Mouse (Mus musculus): ENCODE data around the gene AW822073.

AW822073 gene

DNA sequence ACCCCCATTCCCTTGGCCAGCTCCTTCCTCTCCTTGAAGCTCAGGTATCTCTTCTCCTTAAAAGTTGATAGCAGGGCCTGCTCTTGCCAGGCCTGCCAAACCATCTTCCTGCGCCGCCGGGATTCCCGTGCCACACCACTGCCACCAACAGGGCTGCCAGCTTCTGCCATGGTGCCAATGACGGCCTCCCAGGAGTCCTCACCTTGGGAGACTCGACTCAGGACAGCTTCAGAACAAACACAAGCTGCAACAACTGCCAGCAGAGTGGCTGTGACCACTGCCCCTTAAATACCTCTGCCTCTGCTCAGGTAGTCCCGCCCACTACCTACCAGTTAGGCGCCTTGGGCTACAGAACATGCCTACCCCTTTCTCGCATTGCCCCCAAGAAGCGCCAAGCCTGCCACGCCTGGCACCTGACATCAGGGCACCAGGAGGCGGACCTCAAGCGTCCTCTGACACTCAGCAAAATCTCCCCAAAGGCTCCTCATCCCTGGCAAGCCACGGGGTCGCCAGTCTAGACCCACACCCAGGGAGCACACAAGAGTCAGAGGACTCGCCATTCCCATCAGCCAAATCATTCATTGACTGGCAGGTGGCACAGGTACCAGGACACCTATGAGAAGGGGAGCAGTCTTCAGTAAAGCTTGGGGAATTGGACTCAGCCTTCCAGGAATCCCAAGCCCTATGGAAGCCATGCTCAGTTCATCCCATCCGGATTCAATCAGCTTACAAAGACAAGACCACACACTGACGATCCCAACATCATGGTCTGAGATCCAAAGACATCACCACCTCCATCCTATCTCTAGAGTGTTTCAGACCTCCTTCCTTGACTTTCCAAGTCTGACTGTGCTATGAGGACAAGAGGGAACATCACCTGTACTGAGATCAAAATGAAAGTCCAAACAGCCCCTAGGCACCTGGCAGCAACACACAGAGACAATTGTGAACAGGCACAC, at the start of gene AW822073:
Gene AW822073, minus strand, starts transcription at position 104 of the 959 bp plus-strand sequence.
- in situ Hi-C loops (cut with MboI, MseI) = loop anchor here (5.0 to 25.0 kb wide), 8 partner anchors 368 to 1613 kb away; no protein-coding TSS in a partner anchor

- in situ Hi-C loops (cut with MboI, MseI) = no loop called here
Measured at GRCm38 (mm10) chr10:58258466-58258865, 33.7 kb upstream of the AW822073 start.

GRCm38 (mm10) chr10:58255954-58256353, 31.2 kb upstream of the AW822073 start:
- in situ Hi-C loops (cut with MboI, MseI) = no loop called here

- in situ Hi-C loops (cut with MboI, MseI) = no loop called here
Measured at GRCm38 (mm10) chr10:58255213-58255892, 30.6 kb upstream of the AW822073 start, which contains the start of gene Gcc2. Gcc2 (plus strand) TSS chr10:58255497.

- in situ Hi-C loops (cut with MboI, MseI) = no loop called here
Measured at GRCm38 (mm10) chr10:58254635-58255175, 30.0 kb upstream of the AW822073 start.

DNA sequence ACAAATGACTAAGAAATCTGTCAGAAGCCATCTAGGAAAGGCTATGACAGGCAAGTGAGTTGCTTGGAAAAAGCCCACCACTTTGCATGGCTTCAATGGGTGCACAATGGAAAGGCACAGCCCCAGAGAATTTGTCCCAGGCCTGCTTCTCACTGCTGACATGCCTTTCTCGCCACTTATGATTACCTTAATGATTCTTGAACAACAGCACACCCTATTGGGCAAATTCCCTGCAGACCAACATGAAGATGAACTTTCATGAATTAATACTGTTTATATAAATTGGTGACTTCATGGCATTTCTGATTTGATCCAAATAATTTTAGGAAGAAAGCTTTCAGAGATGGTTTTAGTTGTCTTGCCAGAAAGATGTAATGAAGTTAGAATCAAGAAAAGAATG, 24.8 kb upstream of the AW822073 start:
- in situ Hi-C loops (cut with MboI, MseI) = loop anchor here (25.0 kb wide), 2 partner anchors 738 to 1637 kb away; no protein-coding TSS in a partner anchor

DNA sequence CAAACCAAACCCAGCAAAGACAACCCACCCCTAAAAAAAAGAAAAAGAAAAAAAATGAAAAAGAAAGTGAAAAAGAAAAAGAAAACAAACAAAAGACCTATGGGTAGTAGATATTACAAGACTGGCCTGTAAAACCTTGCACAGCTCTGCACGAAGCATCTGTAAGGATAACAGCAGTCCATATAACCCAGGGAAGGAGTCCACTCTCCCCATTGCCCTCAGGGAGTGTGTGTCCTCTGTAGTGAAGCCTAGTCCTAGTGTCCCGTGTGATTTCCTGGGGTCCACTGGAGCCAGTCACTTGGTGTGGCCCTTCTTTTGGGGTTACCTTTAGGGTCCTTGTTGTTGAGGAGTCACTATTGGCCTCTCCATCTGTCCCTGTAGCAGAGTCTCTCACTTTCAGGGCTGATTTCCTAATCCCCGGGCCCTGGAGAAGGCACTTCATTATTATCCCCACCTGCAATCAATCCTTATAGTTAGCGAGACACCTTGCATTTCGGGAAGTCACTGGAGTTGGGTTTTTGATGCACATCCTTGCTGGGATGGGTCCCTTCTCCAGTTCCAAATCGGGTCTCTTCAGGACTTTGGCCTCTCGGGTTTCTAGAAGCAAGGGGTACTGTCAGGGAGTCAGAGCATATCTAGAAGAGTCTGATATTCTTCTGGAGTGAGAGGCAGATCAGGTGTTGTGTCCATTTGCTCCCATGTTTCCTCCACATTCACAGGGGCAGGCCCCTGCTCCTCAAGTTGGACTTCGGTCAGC, 14.4 kb upstream of the AW822073 start:
- in situ Hi-C loops (cut with MboI, MseI) = loop anchor here (25.0 kb wide), 2 partner anchors 748 to 1627 kb away; no protein-coding TSS in a partner anchor

DNA sequence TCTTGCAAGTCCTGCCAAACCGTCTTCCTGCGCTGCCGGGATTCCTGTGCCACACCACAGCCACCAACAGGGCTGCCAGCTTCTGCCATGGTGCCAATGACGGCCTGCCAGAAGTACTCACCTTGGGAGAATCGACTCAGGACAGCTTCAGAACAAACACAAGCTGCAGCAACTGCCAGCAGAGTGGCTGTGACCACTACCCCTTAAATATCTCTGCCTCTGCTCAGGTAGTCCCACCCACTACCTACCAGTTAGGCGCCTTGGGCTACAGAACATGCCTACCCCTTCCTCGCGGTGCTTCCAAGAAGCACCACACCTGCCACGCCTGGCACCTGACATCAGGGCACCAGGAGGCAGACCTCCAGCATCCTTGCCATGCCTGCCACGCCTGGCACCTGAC, 11.9 kb upstream of the AW822073 start, which contains the start of gene Gm4981:
Gene Gm4981, minus strand, starts transcription at position 89 of the 400 bp plus-strand sequence.
- in situ Hi-C loops (cut with MboI, MseI) = loop anchor here (25.0 kb wide), 2 partner anchors 751 to 1624 kb away; no protein-coding TSS in a partner anchor

DNA sequence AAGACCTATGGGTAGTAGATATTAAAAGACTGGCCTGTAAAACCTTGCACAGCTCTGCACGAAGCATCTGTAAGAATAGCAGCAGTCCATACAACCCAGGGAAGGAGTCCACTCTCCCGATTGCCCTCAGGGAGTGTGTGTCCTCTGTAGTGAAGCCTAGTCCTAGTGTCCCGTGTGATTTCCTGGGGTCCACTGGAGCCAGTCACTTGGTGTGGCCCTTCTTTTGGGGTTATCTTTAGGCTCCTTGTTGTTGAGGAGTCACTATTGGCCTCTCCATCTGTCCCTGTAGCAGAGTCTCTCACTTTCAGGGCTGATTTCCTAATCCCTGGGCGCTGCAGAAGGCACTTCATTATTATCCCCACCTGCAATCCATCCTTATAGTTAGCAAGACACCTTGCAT, 10.3 kb upstream of the AW822073 start:
- in situ Hi-C loops (cut with MboI, MseI) = loop anchor here (25.0 kb wide), 2 partner anchors 752 to 1623 kb away; no protein-coding TSS in a partner anchor

- in situ Hi-C loops (cut with MboI, MseI) = loop anchor here (25.0 kb wide), 2 partner anchors 754 to 1621 kb away; no protein-coding TSS in a partner anchor
Measured at GRCm38 (mm10) chr10:58233740-58234121, 9.0 kb upstream of the AW822073 start.

DNA sequence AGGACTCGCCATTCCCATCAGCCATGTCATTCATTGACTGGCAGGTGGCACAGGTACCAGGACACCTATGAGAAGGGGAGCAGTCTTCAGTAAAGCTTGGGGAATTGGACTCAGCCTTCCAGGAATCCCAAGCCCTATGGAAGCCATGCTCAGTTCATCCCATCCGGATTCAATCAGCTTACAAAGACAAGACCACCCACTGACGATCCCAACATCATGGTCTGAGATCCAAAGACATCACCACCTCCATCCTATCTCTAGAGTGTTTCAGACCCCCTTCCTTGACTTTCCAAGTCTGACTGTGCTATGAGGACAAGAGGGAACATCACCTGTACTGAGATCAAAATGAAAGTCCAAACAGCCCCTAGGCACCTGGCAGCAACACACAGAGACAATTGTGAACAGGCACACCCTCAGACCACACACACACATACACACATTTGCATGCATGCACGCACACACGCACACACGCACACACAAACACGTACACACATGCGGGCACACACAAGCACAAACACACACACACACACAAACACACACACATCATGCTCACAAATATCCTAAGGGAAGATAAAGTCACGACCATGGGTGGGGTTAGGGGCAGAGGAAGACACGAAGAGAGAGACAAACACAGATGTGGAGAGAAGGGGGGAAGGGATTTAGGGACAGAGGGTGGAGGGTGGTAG, 8.5 kb upstream of the AW822073 start:
- in situ Hi-C loops (cut with MboI, MseI) = loop anchor here (25.0 kb wide), 2 partner anchors 754 to 1621 kb away; no protein-coding TSS in a partner anchor

GRCm38 (mm10) chr10:58232641-58232969, 7.9 kb upstream of the AW822073 start, which contains the start of gene Duxf3:
Duxf3 (minus strand) TSS chr10:58232675.
- in situ Hi-C loops (cut with MboI, MseI) = loop anchor here (25.0 kb wide), 2 partner anchors 755 to 1620 kb away; no protein-coding TSS in a partner anchor

GRCm38 (mm10) chr10:58231779-58232640, 7.3 kb upstream of the AW822073 start:
- in situ Hi-C loops (cut with MboI, MseI) = loop anchor here (25.0 kb wide), 2 partner anchors 755 to 1620 kb away; no protein-coding TSS in a partner anchor

DNA sequence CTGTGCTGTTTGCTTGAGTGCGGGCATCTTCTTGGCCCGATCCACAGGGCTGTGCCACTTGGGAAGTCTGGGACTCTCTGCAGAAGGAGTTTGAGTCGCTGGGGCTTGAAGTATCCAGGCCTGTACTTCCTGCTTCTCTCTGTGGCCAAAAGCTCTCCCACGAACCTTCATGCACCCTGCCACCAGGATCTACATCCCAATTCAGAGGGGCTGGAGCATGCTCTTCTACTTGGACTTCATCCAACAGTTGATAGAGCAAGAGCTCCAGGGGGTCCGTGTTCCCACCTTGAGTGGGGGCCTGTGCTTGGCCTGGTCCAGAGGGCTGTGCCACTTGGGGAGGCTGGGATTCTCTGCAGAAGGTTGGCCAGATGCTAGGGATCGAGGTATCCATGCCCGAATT, 6.4 kb upstream of the AW822073 start:
- in situ Hi-C loops (cut with MboI, MseI) = loop anchor here (25.0 kb wide), 2 partner anchors 756 to 1619 kb away; no protein-coding TSS in a partner anchor

- in situ Hi-C loops (cut with MboI, MseI) = loop anchor here (25.0 kb wide), 2 partner anchors 757 to 1618 kb away; no protein-coding TSS in a partner anchor
Measured at GRCm38 (mm10) chr10:58230021-58230420, 5.3 kb upstream of the AW822073 start.

DNA sequence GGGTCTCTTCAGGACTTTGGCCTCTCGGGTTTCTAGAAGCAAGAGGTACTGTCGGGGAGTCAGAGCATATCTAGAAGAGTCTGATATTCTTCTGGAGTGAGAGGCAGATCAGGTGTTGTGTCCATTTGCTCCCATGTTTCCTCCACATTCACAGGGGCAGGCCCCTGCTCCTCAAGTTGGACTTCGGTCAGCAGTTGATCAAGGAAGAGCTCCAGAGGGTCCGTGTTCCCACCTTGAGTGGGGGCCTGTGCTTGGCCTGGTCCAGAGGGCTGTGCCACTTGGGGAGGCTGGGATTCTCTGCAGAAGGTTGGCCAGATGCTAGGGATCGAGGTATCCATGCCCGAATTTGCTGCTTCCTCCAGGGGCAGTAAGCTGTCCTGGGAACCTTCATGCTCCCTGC, 3.1 kb upstream of the AW822073 start:
- in situ Hi-C loops (cut with MboI, MseI) = loop anchor here (10.0 to 25.0 kb wide), 3 partner anchors 663 to 1615 kb away; no protein-coding TSS in a partner anchor

- in situ Hi-C loops (cut with MboI, MseI) = loop anchor here (10.0 to 25.0 kb wide), 3 partner anchors 662 to 1614 kb away; no protein-coding TSS in a partner anchor
Measured at GRCm38 (mm10) chr10:58226357-58226756, 1.6 kb upstream of the AW822073 start.

DNA sequence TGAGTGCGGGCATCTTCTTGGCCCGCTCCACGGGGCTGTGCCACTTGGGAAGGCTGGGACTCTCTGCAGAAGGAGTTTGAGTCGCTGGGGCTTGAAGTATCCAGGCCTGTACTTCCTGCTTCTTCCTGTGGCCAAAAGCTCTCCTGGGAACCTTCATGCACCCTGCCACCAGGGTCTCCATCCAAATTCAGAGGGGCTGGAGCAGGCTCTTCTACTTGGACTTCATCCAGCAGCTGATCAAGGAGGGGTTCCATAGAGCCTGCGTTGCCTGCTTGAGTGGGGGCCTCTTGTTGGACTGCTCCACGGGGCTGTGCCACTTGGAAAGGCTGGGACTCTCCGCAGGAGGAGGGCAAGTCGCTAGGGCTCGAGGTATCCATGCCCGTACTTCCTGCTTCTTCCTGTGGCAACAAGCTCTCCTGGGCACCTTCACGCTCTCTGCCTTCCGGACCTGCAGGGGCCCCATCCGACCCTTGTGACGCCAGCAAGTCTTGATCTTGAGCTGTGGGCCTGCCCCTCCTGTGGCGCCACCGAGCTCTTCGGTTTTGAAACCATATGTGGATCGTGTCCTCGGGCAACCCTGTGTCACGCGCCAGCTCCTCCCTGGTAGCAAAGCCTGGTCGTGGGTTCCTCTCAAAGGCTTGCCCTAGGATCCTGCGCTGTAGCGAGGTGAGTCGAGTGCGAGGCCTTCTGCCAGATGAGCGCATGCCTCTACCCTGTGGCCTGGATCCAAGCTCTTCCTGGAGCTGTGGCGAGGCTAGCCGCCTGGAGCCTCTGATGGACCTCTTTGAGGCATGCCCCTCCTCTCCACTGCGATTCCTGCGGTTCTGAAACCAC, 541 bp downstream of the AW822073 start:
- in situ Hi-C loops (cut with MboI, MseI) = loop anchor here (5.0 to 25.0 kb wide), 6 partner anchors 367 to 1012 kb away; no protein-coding TSS in a partner anchor

Measured in regulatory T cell (primary cell).